Mouse (Mus musculus) heart, adult 2 months (tissue): Measurements from ENCODE around the gene Hsp90aa1.

Experiments
- CTCF ChIP-seq: fragments of 200-600 bp; IDR thresholded peaks from 2 replicates; pipeline ENCODE4 v1.8.1; 2022; ENCODE audit warnings: antibody characterized with exemption, mild to moderate bottlenecking, moderate library complexity
- POLR2A ChIP-seq: fragments of 200-500 bp; IDR thresholded peaks from 2 replicates; pipeline ENCODE4 v1.6.1; 2011; ENCODE audit warnings: mild to moderate bottlenecking, low read depth, low read length, control low read depth; ENCODE audit not compliant: insufficient read depth

- TF ChIP-seq CTCF (no peak), POLR2A (no peak)
Measured at GRCm38 (mm10) chr12:110750770-110751439, 48.4 kb upstream of the Hsp90aa1 start.
